Mouse (Mus musculus) stomach, postnatal 0 days (tissue): ENCODE data around the gene Tff2. TPM values are rescaled to one million over a fixed set of nuclear protein-coding genes. Genes with fewer than 3 reads are reported as not detected.

Source experiments
- ATAC-seq: fragments of 200-750 bp; cut with Nextera tagmentation; 2 replicates; pipeline ENCODE4 v1.8.0; 2017; ENCODE audit not compliant: low FRiP score, low TSS enrichment
- DNase-seq: peaks from one replicate; pipeline ENCODE4 v3.0.0-alpha.2; 2016; ENCODE audit warnings: low spot score
- H3K27ac ChIP-seq: fragments of 300-500 bp; sonication (generic); replicated peaks from 2 replicates; pipeline ENCODE4 v1.5.1; 2014; ENCODE audit warnings: mild to moderate bottlenecking, control low read depth
- H3K27me3 ChIP-seq: fragments of 300-500 bp; sonication (generic); 2 replicates; pipeline ENCODE4 v1.6.1; 2014; ENCODE audit warnings: low read length; ENCODE audit not compliant: control insufficient read depth, insufficient read depth
- H3K36me3 ChIP-seq: fragments of 300-500 bp; sonication (generic); 2 replicates; pipeline ENCODE4 v1.6.1; 2014; ENCODE audit warnings: low read length, mixed read lengths; ENCODE audit not compliant: control insufficient read depth, insufficient read depth
- H3K4me1 ChIP-seq: fragments of 300-500 bp; sonication (generic); replicated peaks from 2 replicates; pipeline ENCODE4 v1.6.1; 2014; ENCODE audit warnings: antibody characterized with exemption; ENCODE audit not compliant: control insufficient read depth, insufficient read depth
- H3K4me2 ChIP-seq: fragments of 300-500 bp; sonication (generic); replicated peaks from 2 replicates; pipeline ENCODE4 v1.6.1; 2014; ENCODE audit warnings: low read depth, mild to moderate bottlenecking, control low read depth, moderate library complexity
- H3K4me3 ChIP-seq: fragments of 300-500 bp; sonication (generic); 2 replicates; pipeline ENCODE4 v1.5.1; 2014; ENCODE audit warnings: low read depth, low read length, control low read depth
- H3K9ac ChIP-seq: fragments of 300-500 bp; sonication (generic); 2 replicates; pipeline ENCODE4 v1.6.1; 2014; ENCODE audit warnings: mild to moderate bottlenecking, low read length, control low read depth, mixed read lengths
- H3K9me3 ChIP-seq: fragments of 300-500 bp; sonication (generic); 2 replicates; pipeline ENCODE4 v1.6.1; 2016; ENCODE audit warnings: low read length; ENCODE audit not compliant: control insufficient read depth
- CTCF ChIP-seq: IDR thresholded peaks from 2 replicates; pipeline ENCODE4 v1.5.1; 2016; ENCODE audit warnings: antibody characterized with exemption, low read depth, mild to moderate bottlenecking, moderate library complexity
- EP300 ChIP-seq: optimal IDR thresholded peaks from 2 replicates; pipeline ENCODE3; 2016; ENCODE audit warnings: antibody characterized with exemption
- WGBS: fragments of 180-500 bp; shearing (Covaris S2); extraction: QIAGEN DNeasy Blood & Tissue Kit; methylation state at CpG from one replicate; pipeline ENCODE4 v1.1.7; 2014; 5-methylcytosine and 5-hydroxymethylcytosine counted together
- polyA plus RNA-seq: library from polyadenylated mRNA; unstranded; fragments of >200 nt; fragmentation: Nextera tagmentation; extraction: Ambion mirVana; gene quantifications from 2 replicates; pipeline ENCODE4 v1.2.1, GENCODE M21; 2015

Gene Tff2
- polyA plus RNA-seq, 1 experiment from 2014 or later: 948 TPM

DNA sequence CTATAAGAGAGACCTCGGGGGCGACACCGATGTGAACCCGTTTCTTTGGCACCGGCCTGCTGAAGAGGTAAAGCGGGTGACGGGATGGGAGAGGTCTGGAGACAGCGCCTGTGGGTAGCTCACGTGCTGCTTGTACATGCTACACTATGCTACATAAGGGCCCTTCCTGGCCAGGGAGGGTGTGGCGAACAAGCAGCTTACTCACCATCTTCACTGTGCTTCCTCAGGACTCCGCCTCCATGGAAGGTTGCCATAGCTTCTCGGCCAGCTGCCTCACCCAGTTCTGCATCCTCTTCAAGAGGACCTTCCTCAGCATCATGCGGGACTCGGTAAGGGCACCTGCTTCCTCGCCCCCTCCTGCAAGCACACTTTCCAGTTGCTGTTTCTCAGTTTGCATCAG is 35.7 kb downstream of the Tff2 start:
- WGBS: 81% methylated on average over 15 of the region's 15 CpGs
- H3K9ac ChIP-seq: no peak overlapping the region
- peak; percentile 55; the same call in 1 of the 2 replicates for ATAC-seq

DNA sequence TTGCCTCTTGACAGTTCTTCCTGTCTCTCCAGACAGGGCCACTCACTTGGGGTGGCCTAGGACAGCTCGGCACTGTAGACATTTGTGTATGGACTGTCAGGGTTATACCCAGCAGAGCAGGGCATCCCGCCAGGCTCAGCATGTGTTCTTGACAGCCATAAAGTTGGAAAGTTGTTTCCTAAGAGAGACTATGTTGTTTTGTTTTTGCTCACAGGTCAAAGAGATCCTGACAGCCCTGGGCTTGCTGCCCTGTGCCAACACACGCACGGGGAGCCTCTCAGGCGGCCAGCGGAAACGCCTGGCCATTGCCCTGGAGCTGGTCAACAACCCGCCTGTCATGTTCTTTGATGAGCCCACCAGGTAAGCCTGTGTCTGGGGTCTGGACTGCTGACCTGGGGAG is 40.3 kb downstream of the Tff2 start:
- TF ChIP-seq CTCF: no peak
- TF ChIP-seq EP300: no peak
- 83% methylated on average over 8 of the region's 8 CpGs for WGBS
- no peak for ATAC-seq

More for the DNA sequence above, 35.7 kb downstream of the Tff2 start:
- Histone ChIP-seq H3K27me3 (no peaks in the 10 kb centered on the region), H3K36me3 (no peaks in the 10 kb centered on the region), H3K9me3 (no peaks in the 10 kb centered on the region), H3K4me1 (no peaks in the 10 kb centered on the region), H3K4me2 (no peak overlapping the region), H3K27ac (no peak overlapping the region), H3K4me3 (no peak overlapping the region)
- peak; percentile 46 for DNase-seq
- TF ChIP-seq CTCF (no peak), EP300 (no peak)

DNA sequence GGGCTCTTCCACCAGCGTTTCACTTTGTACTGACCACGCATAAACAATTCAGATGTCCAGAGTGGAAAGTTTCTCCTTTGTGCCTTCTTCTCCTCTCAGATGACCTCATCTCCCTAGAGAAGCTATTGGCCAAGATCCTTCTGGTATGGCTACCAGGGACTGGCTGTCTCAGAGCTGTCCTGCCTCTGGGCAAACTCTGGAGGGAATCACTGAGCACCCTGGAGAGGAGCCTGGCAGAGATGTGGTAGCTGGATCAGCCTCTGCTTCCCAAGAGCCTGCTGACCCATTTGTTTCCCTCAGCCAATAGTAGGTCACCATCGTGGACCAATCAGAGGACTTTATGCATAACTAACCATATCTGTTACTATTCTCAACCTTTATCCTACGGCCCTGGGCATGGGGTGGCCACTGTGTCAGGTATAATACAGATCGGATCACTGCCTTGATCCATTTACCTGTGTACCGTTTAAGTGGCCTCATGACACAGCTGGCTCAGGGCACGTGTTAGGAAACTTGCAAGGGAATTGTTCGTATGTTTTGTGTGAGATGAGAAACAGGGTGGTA is 41.0 kb downstream of the Tff2 start:
- Histone ChIP-seq H3K36me3 (no peaks in the 10 kb centered on the region), H3K27ac (no peak overlapping the region), H3K4me3 (no peak overlapping the region), H3K4me2 (no peak overlapping the region), H3K9ac (no peak overlapping the region), H3K27me3 (no peaks in the 10 kb centered on the region), H3K4me1 (no peaks in the 10 kb centered on the region), H3K9me3 (no peaks in the 10 kb centered on the region)
- TF ChIP-seq CTCF (no peak), EP300 (no peak)
- ATAC-seq (no peak), DNase-seq (no peak)
- 85% methylated on average over 8 of the region's 8 CpGs for WGBS

More for the DNA sequence above, 40.3 kb downstream of the Tff2 start:
- Histone ChIP-seq H3K27me3 (no peaks in the 10 kb centered on the region), H3K9ac (no peak overlapping the region), H3K4me2 (no peak overlapping the region), H3K36me3 (no peaks in the 10 kb centered on the region), H3K4me3 (no peak overlapping the region), H3K9me3 (no peaks in the 10 kb centered on the region), H3K27ac (no peak overlapping the region), H3K4me1 (no peaks in the 10 kb centered on the region)
- no peak for DNase-seq

DNA sequence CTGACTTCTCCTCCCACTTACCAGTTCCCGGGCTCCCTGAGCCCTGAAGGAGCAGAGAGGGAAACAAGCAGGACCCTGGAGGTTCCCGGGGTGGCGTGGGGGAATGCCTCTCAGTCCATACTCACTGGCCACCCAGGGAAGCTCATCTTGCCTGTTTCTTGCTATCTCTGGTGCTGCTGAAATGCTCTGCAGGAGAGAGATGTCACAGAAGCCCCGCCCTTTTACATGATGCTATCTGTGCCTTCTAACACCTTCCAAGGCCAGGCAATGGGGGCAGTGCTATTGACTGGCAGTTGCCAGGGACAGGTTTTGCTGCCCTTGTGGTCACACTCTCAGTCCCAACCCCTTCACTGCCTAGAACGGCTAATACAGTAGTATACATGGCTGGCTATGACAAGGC is 45.3 kb downstream of the Tff2 start:
- DNase-seq (no peak), ATAC-seq (no peak)
- no peaks in the 10 kb centered on the region; the same call in 1 of the 2 replicates for H3K36me3 ChIP-seq
- H3K4me2 ChIP-seq: no peak overlapping the region
- no peaks in the 10 kb centered on the region for H3K4me1 ChIP-seq
- no peaks in the 10 kb centered on the region for H3K27me3 ChIP-seq
- no peak overlapping the region for H3K4me3 ChIP-seq
- no peaks in the 10 kb centered on the region for H3K9me3 ChIP-seq
- H3K9ac ChIP-seq: no peak overlapping the region
- TF ChIP-seq CTCF: no peak
- WGBS: 68% methylated on average over 5 of the region's 5 CpGs
- no peak overlapping the region for H3K27ac ChIP-seq

DNA sequence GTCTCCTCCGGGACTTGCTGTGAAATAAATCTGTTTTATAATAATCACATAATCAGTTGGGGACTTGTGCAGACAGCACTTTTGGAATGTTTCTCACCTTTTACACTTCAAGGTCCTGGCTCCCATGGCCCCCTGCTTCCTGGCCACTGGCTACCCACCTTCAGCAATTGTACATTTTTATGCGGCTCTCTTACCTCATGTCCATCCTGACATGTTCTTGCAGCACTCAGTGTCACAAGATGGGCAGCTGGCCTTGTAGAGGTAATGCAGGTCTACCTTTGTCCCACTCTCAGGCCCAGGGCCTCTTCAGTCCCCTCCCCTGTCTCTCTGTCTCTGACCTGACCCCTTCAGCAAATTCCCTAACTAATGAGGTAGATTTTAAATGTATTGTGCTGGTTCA is 47.2 kb downstream of the Tff2 start:
- Histone ChIP-seq H3K4me3 (no peak overlapping the region), H3K4me1 (no peaks in the 10 kb centered on the region), H3K27me3 (no peaks in the 10 kb centered on the region), H3K4me2 (no peak overlapping the region), H3K27ac (no peak overlapping the region), H3K36me3 (no peaks in the 10 kb centered on the region; the same call in 1 of the 2 replicates), H3K9me3 (no peaks in the 10 kb centered on the region), H3K9ac (no peak overlapping the region)
- no peak for ATAC-seq
- TF ChIP-seq CTCF: no peak
- no peak for TF ChIP-seq EP300
- DNase-seq: no peak
- WGBS: 95% methylated on average over 2 of the region's 2 CpGs

DNA sequence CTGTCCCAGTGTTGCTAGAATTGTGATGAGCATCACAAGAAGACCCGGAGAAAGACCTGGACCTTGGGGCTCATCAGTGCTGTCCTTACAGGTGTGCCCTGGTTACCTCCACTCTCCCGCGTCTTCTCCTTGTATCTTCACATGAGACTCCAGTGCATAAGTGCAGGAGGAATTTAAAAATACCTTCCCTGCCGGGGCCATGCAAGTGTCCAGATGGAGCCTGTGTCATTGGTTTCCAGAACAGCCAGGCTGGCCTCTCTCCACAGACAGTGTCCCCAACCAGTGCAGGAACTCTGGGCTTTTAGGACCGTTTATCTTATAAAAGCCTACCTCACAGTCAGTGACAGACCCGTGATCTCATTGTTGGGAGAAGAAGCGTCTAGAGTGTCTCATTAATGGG is 48.5 kb downstream of the Tff2 start:
- Histone ChIP-seq H3K4me1 (no peaks in the 10 kb centered on the region), H3K9me3 (no peaks in the 10 kb centered on the region), H3K36me3 (no peaks in the 10 kb centered on the region; the same call in 1 of the 2 replicates), H3K27ac (no peak overlapping the region), H3K4me2 (no peak overlapping the region), H3K4me3 (no peak overlapping the region), H3K9ac (no peak overlapping the region), H3K27me3 (no peaks in the 10 kb centered on the region)
- DNase-seq: no peak
- 76% methylated on average over 7 of the region's 7 CpGs for WGBS
- no peak for TF ChIP-seq CTCF
- no peak for TF ChIP-seq EP300
- no peak for ATAC-seq
